8 mouse cellular contexts compared by ENCODE assay signal in the genomic region with DNA sequence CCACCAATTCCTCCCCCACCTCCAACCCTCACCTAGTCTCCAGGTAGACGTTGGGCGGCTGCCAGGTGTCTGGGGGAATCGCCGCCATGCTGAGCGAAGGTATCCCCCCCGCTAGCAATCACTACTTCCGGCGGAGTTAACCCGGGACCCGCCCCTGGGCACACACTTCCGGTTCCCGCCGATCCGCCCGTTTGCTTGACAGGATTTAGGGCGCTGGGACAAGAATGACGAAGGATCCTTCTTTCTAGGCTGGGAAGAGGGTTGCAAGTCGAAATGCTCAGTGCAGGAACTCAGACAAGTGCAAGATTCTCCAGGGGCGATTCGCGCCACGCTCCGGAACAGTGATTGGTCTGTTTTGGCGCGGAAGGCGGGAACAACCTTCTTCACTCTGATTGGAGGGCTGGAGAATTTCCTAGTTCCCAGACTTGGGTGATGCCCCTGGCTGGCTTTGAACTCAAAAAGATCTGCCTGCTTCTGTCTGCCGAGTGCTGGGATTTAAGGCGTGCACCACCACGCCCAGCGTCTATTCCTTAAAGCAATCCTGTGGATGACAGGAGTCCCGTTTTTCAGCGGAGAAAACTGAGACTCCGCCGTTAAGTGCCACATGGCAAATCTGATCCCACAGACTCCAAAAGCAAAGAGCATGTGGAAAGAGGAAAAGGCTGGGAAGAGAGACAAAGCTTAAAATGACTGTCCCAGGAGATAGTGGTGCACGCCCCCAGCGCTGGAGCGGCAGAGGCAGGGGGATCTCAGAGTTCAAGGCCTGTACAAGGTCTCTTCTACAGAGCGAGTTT. TPM values are rescaled to one million over a fixed set of nuclear protein-coding genes. Genes with fewer than 3 reads are reported as not detected.
DNase-seq lines count a peak whose midpoint lies in the region; ATAC-seq and TF ChIP-seq lines count a peak whose summit lies in the region.

A gene (minus strand): TSS at position 347 of the 794 bp plus-strand sequence.

- H3K4me3 ChIP-seq in cerebellum, adult 2 months (replicated peaks; ENCODE audit: insufficient read depth, low read depth, low read length), result peak within 1 kb of the TSS; percentile 95

- TF ChIP-seq CTCF in cerebellum, adult 2 months (IDR thresholded peaks at IDR 0.05; ENCODE audit: borderline replicate concordance, insufficient read depth, low read depth, low read length), result no peak

- WGBS in cerebellum, adult 2 months, result 7% methylated on average over 38 of the region's 38 CpGs

- peak; percentile 64; the same call in 1 of the 2 replicates for TF ChIP-seq POLR2A in cerebellum, adult 2 months (IDR thresholded peaks at IDR 0.05; ENCODE audit: borderline replicate concordance, insufficient read depth, low read length)

- peak within 1 kb of the TSS; percentile 60 for H3K27ac ChIP-seq in cerebellum, adult 2 months (ENCODE audit: insufficient read depth, low read length)

- no peaks in the 10 kb centered on the region for H3K27me3 ChIP-seq in cerebellum, adult 2 months (ENCODE audit: control insufficient read depth, insufficient read depth, low read length)

- H3K4me1 ChIP-seq in cerebellum, adult 2 months (ENCODE audit: control insufficient read depth, insufficient read depth, low read length), result 0 out of 2 replicates have a peak, but pooled peaks cover 6% of the 10 kb centered on the region

- ATAC-seq in hematopoietic stem cell, adult 5-6 weeks (replicated peaks in 1 of 2; ENCODE audit: insufficient read depth in 1 of 2, low FRiP score in 2 of 2, low TSS enrichment in 1 of 2, low read depth in 1 of 2, poor library complexity in 2 of 2, severe bottlenecking in 2 of 2), result peak; percentile 56 to 67

- peak; percentile 80 for DNase-seq in MN1 (ENCODE audit: low spot score)
- DNase-seq in cerebellum, adult 2 months, result peak; percentile 81 to 89
- peak; percentile 82 for DNase-seq in forelimb bud, embryonic 11.5 days (ENCODE audit: low read depth, low spot score)
- DNase-seq in layer of hippocampus, postnatal 10 days (ENCODE audit: low spot score in 2 of 2), result peak; percentile 80 to 84
- peak; percentile 87 for DNase-seq in lung, postnatal 10 days
- peak; percentile 79 for DNase-seq in ovary, postnatal 36 days (ENCODE audit: low spot score)
- DNase-seq in thymus, postnatal 25 days, result peak; percentile 84

RNA-seq across cellular contexts. Expression of the gene that starts here (rescaled TPM):
- polyA plus RNA-seq in cerebellum, adult 2 months (2012; rRNA removed), result 25.1 and 25.3 TPM in 2 replicates
- total RNA-seq in hematopoietic stem cell, adult 5-6 weeks (2017), result 68.8 and 69.8 TPM in 2 replicates
- 10 to 100 TPM; 20.9 to 21.8 TPM for total RNA-seq in layer of hippocampus, postnatal 10 days (2021)

Comparison
In these comparisons a context has a peak if more than half of its experiments do, and no peak if none do; other contexts are left out.
1. Peak in every context shown above with its lines: DNase-seq, ATAC-seq, H3K4me3 ChIP-seq and H3K27ac ChIP-seq.